Mouse (Mus musculus) heart, postnatal 36 days (tissue): ENCODE results near the gene Srpk2. TPM values are rescaled to one million over a fixed set of nuclear protein-coding genes. Genes with fewer than 3 reads are reported as not detected.
"Not testable (repeated sequence)": the region's sequence is repeated elsewhere in the genome, so short reads cannot be mapped to it uniquely, and the experiment has no call there.

Source experiments
- DNase-seq, 2 experiments: peaks; one replicate each; pipeline ENCODE4 v3.0.0; 2021 to 2022
- intact Hi-C: fragments of 180-260 bp; cut with DNase I; formaldehyde crosslinking; loops from one replicate; pipeline ENCODE4 v1.15.1; 2025
- total RNA-seq, 2 experiments: library from RNA; stranded (reverse); gene quantifications; 2 replicates each; pipeline ENCODE4 v1.2.3; 2021

Srpk2 gene
- total RNA-seq, 2 experiments from 2014 or later, result 35.9 to 36.5 TPM

- no peak for DNase-seq
- intact Hi-C loops, result no loop called here
Measured at GRCm38 (mm10) chr5:23577847-23578246, 106.6 kb downstream of the Srpk2 start.

DNA sequence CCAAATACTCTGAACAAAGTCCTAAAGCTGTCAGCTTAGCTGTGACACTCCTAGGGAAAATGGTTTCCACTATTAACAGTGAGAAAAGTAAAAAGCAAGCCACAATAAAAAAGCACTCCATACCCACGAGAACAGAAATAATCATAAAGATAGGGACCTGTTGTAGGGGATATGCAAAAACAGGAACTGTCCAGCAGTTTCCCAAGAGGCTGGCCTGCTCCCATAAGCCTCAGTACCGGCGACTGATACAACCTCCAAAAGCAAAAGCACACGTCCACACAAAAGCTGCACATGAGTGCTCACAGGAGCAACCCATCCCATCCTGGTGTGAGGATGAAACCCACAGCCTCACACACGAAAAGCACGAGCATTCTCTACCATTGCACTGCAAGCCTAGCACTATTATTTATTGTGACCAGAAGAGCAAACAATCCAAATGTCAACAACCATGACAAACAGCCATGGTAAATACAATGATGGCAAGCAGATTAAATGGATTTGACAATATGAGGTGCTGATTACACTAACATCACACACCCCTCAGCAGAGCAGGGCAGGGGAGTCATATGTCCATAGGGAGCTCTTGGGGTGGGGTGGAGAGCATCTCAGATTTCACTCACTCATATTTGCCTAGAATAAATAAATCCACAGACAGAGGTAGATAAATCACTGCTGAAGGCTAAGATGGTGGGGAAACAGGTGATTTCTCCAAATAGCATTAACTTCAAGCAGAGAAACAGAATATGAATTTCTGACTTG, 107.9 kb downstream of the Srpk2 start:
- intact Hi-C loops, result no loop called here
- no peak for DNase-seq

DNA sequence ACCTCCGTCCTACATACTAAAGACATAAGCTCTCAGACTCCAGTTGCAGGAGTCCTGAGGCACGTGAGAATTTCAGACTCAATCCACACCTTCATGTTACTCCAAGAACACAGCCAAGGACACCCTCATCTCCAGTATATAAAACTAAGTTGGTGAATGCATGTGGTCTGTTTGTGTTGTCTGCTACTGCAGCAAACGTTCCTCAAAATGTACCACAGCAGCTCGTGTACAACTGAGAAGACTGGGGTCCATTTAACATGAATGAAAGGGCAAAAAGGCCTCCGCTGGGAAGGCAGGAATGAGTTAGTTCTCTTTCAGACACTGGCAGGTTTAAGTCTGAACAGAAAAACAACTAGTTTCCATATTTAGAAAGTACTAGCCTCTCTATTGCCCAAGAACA, 110.5 kb downstream of the Srpk2 start:
- intact Hi-C loops, result no loop called here
- no peak for DNase-seq

- no peak for DNase-seq
- intact Hi-C loops, result no loop called here
Measured at GRCm38 (mm10) chr5:23568188-23568587, 116.2 kb downstream of the Srpk2 start.

GRCm38 (mm10) chr5:23566382-23566781, 118.0 kb downstream of the Srpk2 start:
- no peak for DNase-seq
- intact Hi-C loops, result no loop called here

DNA sequence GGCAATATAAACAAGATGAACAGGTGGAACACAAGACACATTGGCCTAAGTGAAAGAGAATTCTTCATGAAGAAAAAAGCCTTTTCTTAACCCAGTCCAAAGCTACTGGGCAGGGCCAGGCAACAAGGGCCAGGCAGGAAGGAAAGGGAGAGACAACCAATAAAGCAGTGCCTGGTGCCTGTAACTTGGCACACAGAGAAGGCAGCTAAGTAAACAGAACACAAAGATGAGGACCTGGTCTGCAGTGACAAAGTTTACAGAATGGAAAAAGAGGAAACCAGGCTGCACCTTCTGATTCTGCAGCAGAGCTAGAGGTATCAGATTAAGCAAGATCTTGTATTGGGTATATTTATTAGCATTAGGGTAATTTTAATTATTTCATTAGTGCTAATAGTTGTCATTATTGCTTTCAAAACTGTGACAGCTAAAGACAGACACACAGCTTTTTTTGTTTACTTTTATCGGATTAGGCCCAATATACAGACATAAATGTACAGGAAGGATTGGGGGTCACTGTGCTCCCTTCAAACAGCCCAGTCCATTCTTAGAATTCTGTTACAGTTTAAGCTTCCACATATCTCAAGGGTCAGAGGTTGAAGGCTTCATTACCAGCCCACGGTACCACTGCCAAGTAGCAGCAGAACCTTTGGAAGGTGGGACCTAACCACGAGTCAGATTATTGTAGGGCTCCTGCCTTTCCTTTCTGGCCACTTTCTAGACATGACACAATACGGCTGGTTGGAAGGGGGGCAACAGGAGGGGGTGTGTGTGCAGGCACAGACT, 121.9 kb downstream of the Srpk2 start:
- intact Hi-C loops, result no loop called here
- DNase-seq, result no peak

GRCm38 (mm10) chr5:23561227-23561626, 123.2 kb downstream of the Srpk2 start:
- intact Hi-C loops, result no loop called here
- no peak for DNase-seq

DNA sequence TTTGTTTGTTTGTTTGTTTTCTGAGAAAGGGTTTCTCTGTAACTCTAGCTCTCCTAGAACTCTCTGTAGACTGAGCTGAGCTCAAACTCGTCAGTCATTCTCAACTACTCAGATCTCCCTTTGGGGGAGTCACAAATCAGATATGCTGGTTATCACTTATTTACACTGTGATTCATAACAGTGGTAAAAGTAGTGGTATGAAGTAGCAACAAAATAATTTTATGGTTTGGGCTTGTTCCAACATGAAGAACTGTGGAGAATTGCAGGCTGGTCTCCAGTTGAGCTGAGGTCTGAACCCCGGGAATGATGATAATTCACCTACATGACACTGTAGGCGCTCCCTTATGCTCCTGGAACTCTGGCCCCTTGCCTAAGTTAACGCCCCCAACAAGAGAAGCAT, 124.2 kb downstream of the Srpk2 start:
- intact Hi-C loops, result no loop called here
- DNase-seq, result no peak

- DNase-seq, result no peak
- intact Hi-C loops, result no loop called here
Measured at GRCm38 (mm10) chr5:23556007-23556770, 128.2 kb downstream of the Srpk2 start.

DNA sequence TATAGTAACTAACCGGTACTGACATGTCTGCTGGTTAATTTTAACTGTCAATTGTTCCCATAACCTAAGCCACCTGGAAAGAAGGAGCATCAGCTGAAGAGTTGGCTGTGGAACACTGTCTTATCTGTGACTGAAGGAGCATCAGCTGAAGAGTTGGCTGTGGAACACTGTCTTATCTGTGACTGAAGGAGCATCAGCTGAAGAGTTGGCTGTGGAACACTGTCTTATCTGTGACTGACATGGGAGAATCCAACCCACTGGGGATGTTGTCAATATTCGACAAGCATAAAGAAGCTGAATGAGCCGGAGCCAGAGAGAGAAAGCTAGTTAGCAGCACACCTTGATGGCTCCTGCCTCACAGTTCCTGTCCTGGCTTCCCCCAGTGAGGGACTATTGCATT, 131.1 kb downstream of the Srpk2 start:
- DNase-seq, intact Hi-C loops: not testable (repeated sequence)

DNA sequence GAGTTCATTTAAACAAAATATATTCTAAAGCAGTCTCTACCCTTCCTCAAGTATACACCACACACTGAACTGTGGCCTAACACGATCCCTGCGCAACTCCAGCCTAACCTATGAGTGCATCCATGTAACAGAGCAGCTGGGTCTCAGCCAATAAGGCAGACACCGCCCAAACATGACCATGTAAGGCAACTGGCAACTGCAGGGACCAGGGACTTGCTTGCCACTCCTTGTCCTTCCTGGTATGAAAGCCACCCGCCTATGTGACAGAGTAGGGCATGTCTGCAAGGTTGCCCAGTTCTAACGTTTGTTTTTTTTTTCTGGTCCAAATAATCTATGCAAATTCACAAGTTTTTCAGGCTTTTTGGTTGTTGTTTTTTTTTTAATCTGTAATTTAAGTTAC, 132.7 kb downstream of the Srpk2 start:
- peak in 1 of 2 experiments; percentile 10 for DNase-seq
- intact Hi-C loops, result no loop called here

- no peak for DNase-seq
- intact Hi-C loops, result no loop called here
Measured at GRCm38 (mm10) chr5:23535692-23536091, 148.7 kb downstream of the Srpk2 start.

GRCm38 (mm10) chr5:23531541-23532096, 152.8 kb downstream of the Srpk2 start:
- intact Hi-C loops, result no loop called here
- DNase-seq, result no peak

DNA sequence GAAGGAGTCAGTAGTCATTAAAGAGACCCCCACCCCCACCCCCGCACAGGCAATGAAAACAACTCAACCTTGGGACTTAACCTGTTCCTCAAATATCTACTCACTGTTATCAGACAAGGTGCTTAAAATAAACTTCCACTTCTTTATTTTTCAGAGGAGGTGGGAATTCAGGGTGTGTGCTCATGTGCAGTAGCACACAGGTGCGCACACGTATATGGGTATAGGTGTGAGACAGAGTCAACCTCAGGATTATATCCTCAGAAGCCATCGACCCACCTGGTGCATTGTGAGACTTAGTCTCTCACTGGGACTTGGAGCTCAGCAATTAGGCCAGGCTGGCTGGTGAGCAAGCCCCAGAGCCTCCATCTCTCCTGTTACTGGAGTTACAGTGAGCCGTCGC, 153.3 kb downstream of the Srpk2 start:
- intact Hi-C loops, result no loop called here
- no peak for DNase-seq

- intact Hi-C loops, result loop anchor here (10.0 kb wide), 1 partner anchor 90 kb away; no protein-coding TSS in a partner anchor
Measured at GRCm38 (mm10) chr5:23524621-23525020, 159.8 kb downstream of the Srpk2 start.

GRCm38 (mm10) chr5:23523936-23524335, 160.5 kb downstream of the Srpk2 start:
- no peak for DNase-seq
- intact Hi-C loops, result loop anchor here (10.0 kb wide), 1 partner anchor 91 kb away; no protein-coding TSS in a partner anchor

More at GRCm38 (mm10) chr5:23524621-23525020, 159.8 kb downstream of the Srpk2 start:
- DNase-seq, result no peak

- DNase-seq, result no peak
- intact Hi-C loops, result loop anchor here (10.0 kb wide), 1 partner anchor 93 kb away; no protein-coding TSS in a partner anchor
Measured at GRCm38 (mm10) chr5:23521645-23522044, 162.8 kb downstream of the Srpk2 start.

- DNase-seq, result no peak
Measured at GRCm38 (mm10) chr5:23519679-23520078, 164.7 kb downstream of the Srpk2 start.

DNA sequence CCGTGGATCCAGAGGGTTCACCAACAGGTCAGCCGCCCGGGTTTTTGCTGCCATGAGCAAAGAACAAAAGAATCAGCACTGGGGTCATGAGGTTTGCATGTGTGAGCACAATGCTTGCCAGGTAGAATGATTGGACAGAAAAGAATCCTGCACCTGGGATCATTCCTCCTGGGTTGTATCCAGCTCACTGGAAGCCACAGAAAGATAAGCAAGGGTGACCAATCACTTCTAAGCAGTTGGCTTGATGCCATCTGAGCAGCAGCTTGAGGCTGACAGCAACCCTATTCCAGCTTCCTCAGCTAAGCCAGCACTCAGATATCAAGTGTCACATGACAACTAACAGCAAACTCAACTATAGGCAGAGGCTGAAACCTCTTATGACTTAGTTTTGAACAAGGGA, 165.7 kb downstream of the Srpk2 start:
- peak; percentile 21 to 44 for DNase-seq
- intact Hi-C loops, result no loop called here

More at GRCm38 (mm10) chr5:23519679-23520078, 164.7 kb downstream of the Srpk2 start:
- intact Hi-C loops, result loop anchor here (10.0 kb wide), 1 partner anchor 95 kb away; no protein-coding TSS in a partner anchor

DNA sequence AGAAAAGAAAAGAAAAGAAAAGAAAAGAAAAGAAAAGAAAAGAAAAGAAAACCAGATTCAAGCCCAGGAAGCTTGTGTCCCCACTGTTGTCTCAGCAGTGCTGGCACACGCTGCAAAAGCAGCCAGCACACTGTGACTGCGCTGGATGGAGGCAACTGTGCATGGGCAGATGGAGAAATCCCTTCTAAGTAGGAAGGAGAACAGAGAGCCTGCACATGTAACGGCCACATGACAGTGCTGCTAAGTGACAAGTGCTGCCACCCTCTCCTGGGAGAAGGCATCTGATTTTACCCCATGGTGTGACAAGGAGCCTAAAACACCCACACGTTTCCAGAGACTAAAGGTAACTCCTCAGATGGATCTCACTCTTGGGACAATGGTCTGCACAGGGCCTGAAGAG, 166.6 kb downstream of the Srpk2 start:
- intact Hi-C loops, result no loop called here
- DNase-seq, result no peak

DNA sequence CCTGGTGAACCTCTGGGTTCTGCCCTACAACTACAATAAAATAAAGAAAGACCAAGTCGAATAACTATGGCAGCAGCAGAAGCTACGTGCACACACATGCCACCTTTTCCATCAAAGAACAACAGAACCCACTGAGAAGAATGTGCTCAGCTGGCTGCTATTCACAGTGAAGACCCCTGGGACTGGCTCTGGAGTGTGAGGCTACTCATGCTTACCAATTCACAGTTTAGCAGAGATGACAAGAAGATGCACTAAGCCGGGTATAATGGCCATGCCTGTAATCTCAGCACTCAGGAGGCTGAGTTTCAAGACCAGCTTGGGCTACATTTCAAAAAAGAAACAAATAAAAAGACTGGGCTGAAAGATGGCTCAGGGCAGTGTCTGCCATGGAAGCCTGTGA, 167.5 kb downstream of the Srpk2 start:
- intact Hi-C loops, result no loop called here
- DNase-seq, result no peak
